Mouse (Mus musculus): ENCODE measurements around the gene Ift122. TPM values are rescaled to one million over a fixed set of nuclear protein-coding genes. Genes with fewer than 3 reads are reported as not detected.
"Not testable (repeated sequence)": the region's sequence is repeated elsewhere in the genome, so short reads cannot be mapped to it uniquely, and the experiment has no call there.

The Ift122 gene
- polyA plus RNA-seq, 1 experiment from 2014 or later, result 23.9 TPM

- Histone ChIP-seq H3K27me3 (ENCODE audit: control insufficient read depth, insufficient read depth, low read length) (no peaks in the 10 kb centered on the region), H3K9ac (replicated peaks; ENCODE audit: low read depth, low read length) (no peak overlapping the region), H3K4me3 (ENCODE audit: low read depth, low read length) (no peak overlapping the region), H3K4me2 (replicated peaks; ENCODE audit: low read depth, low read length) (no peak overlapping the region), H3K9me3 (ENCODE audit: control insufficient read depth, low read depth, low read length) (no peaks in the 10 kb centered on the region), H3K4me1 (ENCODE audit: control insufficient read depth, insufficient read depth, low read length) (peaks cover 35% of the 10 kb centered on the region; the same call in 1 of the 2 replicates), H3K36me3 (ENCODE audit: control insufficient read depth, insufficient read depth, low read length) (no peaks in the 10 kb centered on the region), H3K27ac (ENCODE audit: low read length) (peak overlapping the region; percentile 73)
- no peak for ATAC-seq (ENCODE audit: insufficient number of reproducible peaks, insufficient read depth, low FRiP score, low read depth)
- WGBS, result 75% methylated on average over 3 of the region's 3 CpGs
These were observed 2.6 kb downstream of the Ift122 start for GRCm38 (mm10) chr6:115855733-115856360.

DNA sequence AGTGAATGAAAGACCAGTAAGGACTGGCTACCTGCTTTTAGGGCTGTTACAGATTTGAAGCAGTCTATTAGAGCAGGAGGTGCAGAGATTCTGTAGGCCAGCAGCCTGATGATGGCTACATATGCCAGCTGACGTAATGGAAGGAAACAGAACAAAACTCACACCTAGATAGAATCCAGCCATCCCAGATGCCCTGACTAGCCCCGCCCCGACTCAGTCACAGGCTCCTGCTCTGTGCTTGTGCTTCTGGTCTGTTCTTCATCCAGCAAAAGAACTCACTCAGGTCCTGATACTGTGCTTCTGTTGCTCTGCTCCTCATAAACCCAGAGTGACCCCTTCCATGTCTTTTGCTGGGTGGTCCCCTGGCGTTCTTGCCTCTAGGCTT, 3.1 kb downstream of the Ift122 start:
- peaks cover 35% of the 10 kb centered on the region; the same call in 1 of the 2 replicates for H3K4me1 ChIP-seq (ENCODE audit: control insufficient read depth, insufficient read depth, low read length)
- H3K9me3 ChIP-seq (ENCODE audit: control insufficient read depth, low read depth, low read length), result no peaks in the 10 kb centered on the region
- no peak overlapping the region for H3K9ac ChIP-seq (replicated peaks; ENCODE audit: low read depth, low read length)
- H3K27me3 ChIP-seq (ENCODE audit: control insufficient read depth, insufficient read depth, low read length), result no peaks in the 10 kb centered on the region
- no peak overlapping the region for H3K4me2 ChIP-seq (replicated peaks; ENCODE audit: low read depth, low read length)
- peak overlapping the region; percentile 73 for H3K27ac ChIP-seq (ENCODE audit: low read length)
- H3K36me3 ChIP-seq (ENCODE audit: control insufficient read depth, insufficient read depth, low read length), result no peaks in the 10 kb centered on the region
- WGBS, result 38% methylated on average over 4 of the region's 4 CpGs
- no peak overlapping the region for H3K4me3 ChIP-seq (ENCODE audit: low read depth, low read length)
- ATAC-seq (ENCODE audit: insufficient number of reproducible peaks, insufficient read depth, low FRiP score, low read depth), result 0 out of 2 replicates have a peak, but pooled peaks have one; percentile 19

DNA sequence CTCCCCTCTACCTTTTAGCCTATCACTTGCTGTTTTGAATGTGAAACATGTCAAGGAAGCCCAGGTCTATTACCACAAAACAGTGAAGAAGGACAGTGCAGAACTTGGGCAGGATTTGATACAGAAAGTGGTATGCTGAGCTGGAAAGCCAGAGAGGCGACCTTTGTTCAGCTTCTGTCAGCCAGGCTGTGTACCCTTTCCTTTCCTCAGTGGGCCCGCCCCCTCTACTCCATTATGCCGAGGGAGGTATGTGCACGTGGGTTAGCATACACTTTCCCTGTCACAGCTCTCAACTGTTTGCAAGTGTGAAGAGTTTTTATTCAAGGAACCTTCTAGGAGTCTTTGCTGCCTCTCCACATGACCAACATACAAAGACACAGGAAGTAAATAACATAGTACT, 6.0 kb downstream of the Ift122 start:
- Histone ChIP-seq H3K27me3 (ENCODE audit: control insufficient read depth, insufficient read depth, low read length) (no peaks in the 10 kb centered on the region), H3K4me1 (ENCODE audit: control insufficient read depth, insufficient read depth, low read length) (peaks cover 51% of the 10 kb centered on the region), H3K27ac (ENCODE audit: low read length) (peak overlapping the region; percentile 7; the same call in 1 of the 2 replicates), H3K9me3 (ENCODE audit: control insufficient read depth, low read depth, low read length) (no peaks in the 10 kb centered on the region), H3K4me3 (ENCODE audit: low read depth, low read length) (no peak overlapping the region), H3K9ac (replicated peaks; ENCODE audit: low read depth, low read length) (no peak overlapping the region), H3K36me3 (ENCODE audit: control insufficient read depth, insufficient read depth, low read length) (no peaks in the 10 kb centered on the region; the same call in 1 of the 2 replicates), H3K4me2 (replicated peaks; ENCODE audit: low read depth, low read length) (no peak overlapping the region)
- 39% methylated on average over 4 of the region's 4 CpGs for WGBS
- no peak for ATAC-seq (ENCODE audit: insufficient number of reproducible peaks, insufficient read depth, low FRiP score, low read depth)

GRCm38 (mm10) chr6:115860027-115860556, 6.8 kb downstream of the Ift122 start:
- no peak overlapping the region for H3K9ac ChIP-seq (replicated peaks; ENCODE audit: low read depth, low read length)
- no peak overlapping the region; the same call in 1 of the 2 replicates for H3K27ac ChIP-seq (ENCODE audit: low read length)
- no peaks in the 10 kb centered on the region for H3K27me3 ChIP-seq (ENCODE audit: control insufficient read depth, insufficient read depth, low read length)
- no peak overlapping the region for H3K4me3 ChIP-seq (ENCODE audit: low read depth, low read length)
- ATAC-seq (ENCODE audit: insufficient number of reproducible peaks, insufficient read depth, low FRiP score, low read depth), result peak; percentile 12; the same call in 1 of the 2 replicates
- H3K36me3 ChIP-seq (ENCODE audit: control insufficient read depth, insufficient read depth, low read length), result no peaks in the 10 kb centered on the region; the same call in 1 of the 2 replicates
- 42% methylated on average over 7 of the region's 7 CpGs for WGBS
- no peak overlapping the region for H3K4me2 ChIP-seq (replicated peaks; ENCODE audit: low read depth, low read length)
- H3K9me3 ChIP-seq (ENCODE audit: control insufficient read depth, low read depth, low read length), result no peaks in the 10 kb centered on the region
- H3K4me1 ChIP-seq (ENCODE audit: control insufficient read depth, insufficient read depth, low read length), result peaks cover 51% of the 10 kb centered on the region

DNA sequence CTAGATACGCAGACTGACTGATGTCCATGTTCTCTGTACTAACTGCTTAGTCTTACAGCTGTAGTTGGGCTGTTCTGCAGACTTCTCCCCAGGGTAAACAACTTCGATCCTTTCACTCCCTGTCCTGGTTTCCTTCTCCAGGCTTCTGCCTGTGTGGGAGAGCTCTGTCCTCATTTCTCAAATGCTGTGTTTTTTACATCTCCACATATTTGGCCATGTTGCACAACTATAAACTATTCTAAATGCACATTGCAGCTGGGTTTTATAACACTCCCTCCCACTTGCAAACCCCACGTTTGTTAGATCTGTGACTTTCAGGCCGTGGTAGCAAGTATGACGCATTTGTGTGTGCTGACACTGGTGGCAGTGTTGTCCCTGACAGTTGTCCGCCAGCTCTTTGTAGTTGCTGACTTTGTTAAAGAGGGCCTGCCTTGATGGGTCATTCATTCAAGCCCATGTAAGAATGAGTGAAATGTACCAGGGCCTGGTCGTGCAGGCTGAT, 10.1 kb downstream of the Ift122 start:
- peaks cover 37% of the 10 kb centered on the region for H3K4me1 ChIP-seq (ENCODE audit: control insufficient read depth, insufficient read depth, low read length)
- H3K9me3 ChIP-seq (ENCODE audit: control insufficient read depth, low read depth, low read length), result no peaks in the 10 kb centered on the region
- WGBS, result 49% methylated on average over 7 of the region's 7 CpGs
- H3K4me3 ChIP-seq (ENCODE audit: low read depth, low read length), result no peak overlapping the region
- no peak overlapping the region for H3K4me2 ChIP-seq (replicated peaks; ENCODE audit: low read depth, low read length)
- ATAC-seq (ENCODE audit: insufficient number of reproducible peaks, insufficient read depth, low FRiP score, low read depth), result peak; percentile 43; the same call in 1 of the 2 replicates
- H3K9ac ChIP-seq (replicated peaks; ENCODE audit: low read depth, low read length), result no peak overlapping the region
- H3K36me3 ChIP-seq (ENCODE audit: control insufficient read depth, insufficient read depth, low read length), result no peaks in the 10 kb centered on the region; the same call in 1 of the 2 replicates
- no peaks in the 10 kb centered on the region for H3K27me3 ChIP-seq (ENCODE audit: control insufficient read depth, insufficient read depth, low read length)
- H3K27ac ChIP-seq (ENCODE audit: low read length), result peak overlapping the region; percentile 78

DNA sequence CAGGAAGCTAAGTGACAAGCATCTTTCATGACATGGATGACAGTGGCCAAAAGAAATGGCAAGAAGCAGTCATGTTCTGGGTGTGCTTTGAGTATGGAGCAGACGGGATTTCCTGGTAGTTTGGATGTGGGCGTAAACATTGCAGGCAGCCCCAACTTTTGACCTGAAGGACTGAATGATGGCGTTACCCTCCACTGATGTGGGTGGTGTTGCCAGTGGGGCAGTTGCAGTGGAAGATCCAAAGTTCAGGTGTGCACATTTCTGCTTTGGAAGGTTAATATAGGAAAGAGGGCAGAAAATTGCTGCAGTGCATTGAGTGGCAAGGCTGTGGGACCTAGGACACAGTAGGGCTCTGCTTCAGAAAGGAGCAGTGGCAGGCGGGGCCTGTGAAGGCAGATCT, 12.0 kb downstream of the Ift122 start:
- Histone ChIP-seq H3K4me2 (replicated peaks; ENCODE audit: low read depth, low read length) (no peak overlapping the region), H3K4me1 (ENCODE audit: control insufficient read depth, insufficient read depth, low read length) (peaks cover 26% of the 10 kb centered on the region), H3K27ac (ENCODE audit: low read length) (no peak overlapping the region), H3K9ac (replicated peaks; ENCODE audit: low read depth, low read length) (no peak overlapping the region), H3K27me3 (ENCODE audit: control insufficient read depth, insufficient read depth, low read length) (no peaks in the 10 kb centered on the region), H3K4me3 (ENCODE audit: low read depth, low read length) (no peak overlapping the region), H3K9me3 (ENCODE audit: control insufficient read depth, low read depth, low read length) (no peaks in the 10 kb centered on the region), H3K36me3 (ENCODE audit: control insufficient read depth, insufficient read depth, low read length) (no peaks in the 10 kb centered on the region; the same call in 1 of the 2 replicates)
- 94% methylated on average over 4 of the region's 4 CpGs for WGBS
- ATAC-seq (ENCODE audit: insufficient number of reproducible peaks, insufficient read depth, low FRiP score, low read depth), result no peak

DNA sequence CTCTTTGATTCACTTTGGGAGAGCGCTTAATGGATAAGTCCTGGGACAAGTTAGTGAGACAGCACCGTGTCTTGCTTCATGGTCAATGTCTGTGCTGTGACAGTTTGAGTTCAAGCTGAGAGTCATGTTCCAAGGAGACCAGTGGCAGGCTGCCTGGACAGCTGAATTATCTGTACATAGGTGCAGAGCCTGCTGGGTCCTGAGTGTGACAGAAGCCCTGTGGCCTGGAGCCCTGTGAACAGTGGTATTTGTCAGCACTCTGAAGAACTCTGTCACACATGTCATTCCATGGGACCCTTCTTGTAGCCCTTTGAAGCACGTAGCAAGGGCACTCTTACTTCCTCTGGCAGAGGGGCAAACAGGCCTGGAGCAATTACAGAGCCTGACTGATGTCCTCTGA, 13.9 kb downstream of the Ift122 start:
- H3K27ac ChIP-seq (ENCODE audit: low read length); H3K27me3 ChIP-seq (ENCODE audit: control insufficient read depth, insufficient read depth, low read length); H3K9me3 ChIP-seq (ENCODE audit: control insufficient read depth, low read depth, low read length); ATAC-seq (ENCODE audit: insufficient number of reproducible peaks, insufficient read depth, low FRiP score, low read depth); H3K36me3 ChIP-seq (ENCODE audit: control insufficient read depth, insufficient read depth, low read length); H3K4me2 ChIP-seq (replicated peaks; ENCODE audit: low read depth, low read length); H3K9ac ChIP-seq (replicated peaks; ENCODE audit: low read depth, low read length); H3K4me3 ChIP-seq (ENCODE audit: low read depth, low read length): not testable (repeated sequence)
- WGBS, result no CpG with 5 or more reads among the region's 3 CpGs
- H3K4me1 ChIP-seq (ENCODE audit: control insufficient read depth, insufficient read depth, low read length), result peaks cover 19% of the 10 kb centered on the region

DNA sequence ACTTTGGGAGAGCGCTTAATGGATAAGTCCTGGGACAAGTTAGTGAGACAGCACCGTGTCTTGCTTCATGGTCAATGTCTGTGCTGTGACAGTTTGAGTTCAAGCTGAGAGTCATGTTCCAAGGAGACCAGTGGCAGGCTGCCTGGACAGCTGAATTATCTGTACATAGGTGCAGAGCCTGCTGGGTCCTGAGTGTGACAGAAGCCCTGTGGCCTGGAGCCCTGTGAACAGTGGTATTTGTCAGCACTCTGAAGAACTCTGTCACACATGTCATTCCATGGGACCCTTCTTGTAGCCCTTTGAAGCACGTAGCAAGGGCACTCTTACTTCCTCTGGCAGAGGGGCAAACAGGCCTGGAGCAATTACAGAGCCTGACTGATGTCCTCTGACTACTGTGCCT, 18.0 kb downstream of the Ift122 start:
- not testable (repeated sequence) for H3K9ac ChIP-seq (replicated peaks; ENCODE audit: low read depth, low read length); H3K9me3 ChIP-seq (ENCODE audit: control insufficient read depth, low read depth, low read length); H3K27me3 ChIP-seq (ENCODE audit: control insufficient read depth, insufficient read depth, low read length); H3K4me3 ChIP-seq (ENCODE audit: low read depth, low read length); H3K4me2 ChIP-seq (replicated peaks; ENCODE audit: low read depth, low read length); H3K36me3 ChIP-seq (ENCODE audit: control insufficient read depth, insufficient read depth, low read length); H3K27ac ChIP-seq (ENCODE audit: low read length); ATAC-seq (ENCODE audit: insufficient number of reproducible peaks, insufficient read depth, low FRiP score, low read depth); H3K4me1 ChIP-seq (ENCODE audit: control insufficient read depth, insufficient read depth, low read length)
- WGBS, result no CpG with 5 or more reads among the region's 3 CpGs
